Comparison of ENCODE assay signal across 26 mouse cellular contexts in genomic region chr3:144478427-144478794, GRCm38 (mm10).
DNase-seq lines count a peak whose midpoint lies in the region; ATAC-seq lines count a peak whose summit lies in the region.
"Had no signal": no experiment of that assay in that cellular context is flagged by ENCODE, and none has a peak within 500 bp of the region (broad histone marks: within the 10 kb centered on the region; RNA-seq: fewer than 3 reads in every experiment).

No protein-coding gene starts in this region.

- H3K27me3 ChIP-seq in embryonic facial prominence, embryonic 12.5 days, result no peaks in the 10 kb centered on the region
- H3K27me3 ChIP-seq in embryonic facial prominence, embryonic 10.5 days (replicated peaks; ENCODE audit: low read depth, poor library complexity, severe bottlenecking), result no peaks in the 10 kb centered on the region
- no peaks in the 10 kb centered on the region for H3K27me3 ChIP-seq in forebrain, embryonic 15.5 days
- H3K27me3 ChIP-seq: heart, embryonic 12.5 days; heart, embryonic 15.5 days; hindbrain, embryonic 13.5 days; intestine, embryonic 15.5 days had no signal

- no peaks in the 10 kb centered on the region for H3K36me3 ChIP-seq in embryonic facial prominence, embryonic 12.5 days
- H3K36me3 ChIP-seq in embryonic facial prominence, embryonic 10.5 days (replicated peaks), result no peaks in the 10 kb centered on the region
- no peaks in the 10 kb centered on the region for H3K36me3 ChIP-seq in forebrain, embryonic 15.5 days
- H3K36me3 ChIP-seq: heart, embryonic 12.5 days; heart, embryonic 15.5 days; hindbrain, embryonic 10.5 days; hindbrain, embryonic 13.5 days; intestine, embryonic 15.5 days had no signal

- H3K27ac ChIP-seq in embryonic facial prominence, embryonic 12.5 days, result 0 out of 2 replicates have a peak overlapping the region, but pooled peaks have one; percentile 23
- no peak overlapping the region for H3K27ac ChIP-seq in embryonic facial prominence, embryonic 10.5 days (replicated peaks)
- peak overlapping the region; percentile 70 for H3K27ac ChIP-seq in forebrain, embryonic 15.5 days (replicated peaks)
- H3K27ac ChIP-seq: heart, embryonic 15.5 days; hindbrain, embryonic 10.5 days; hindbrain, embryonic 13.5 days; intestine, embryonic 15.5 days had no signal

- no peak for ATAC-seq in embryonic facial prominence, embryonic 12.5 days (ENCODE audit: insufficient number of reproducible peaks, insufficient read depth, low FRiP score, low TSS enrichment)
- peak; percentile 52 for ATAC-seq in frontal cortex, adult (ENCODE audit: low TSS enrichment)
- ATAC-seq in forebrain, embryonic 15.5 days (replicated peaks), result peak; percentile 41
- ATAC-seq: activated CD4-positive, CD25-positive, alpha-beta regulatory T cell, adult 4 months; hindbrain, embryonic 16.5 days; intestine, embryonic 15.5 days had no signal

- no peak overlapping the region for H3K9ac ChIP-seq in embryonic facial prominence, embryonic 12.5 days
- no peak overlapping the region for H3K9ac ChIP-seq in forebrain, embryonic 15.5 days (replicated peaks)
- H3K9ac ChIP-seq: heart, embryonic 12.5 days; heart, embryonic 15.5 days; hindbrain, embryonic 13.5 days; intestine, embryonic 15.5 days had no signal

- 75% methylated on average over 7 of the region's 7 CpGs for WGBS in embryonic facial prominence, embryonic 12.5 days
- 89% methylated on average over 7 of the region's 7 CpGs for WGBS in embryonic facial prominence, embryonic 10.5 days
- WGBS in forebrain, embryonic 15.5 days, result 78% methylated on average over 7 of the region's 7 CpGs

- H3K9me3 ChIP-seq in embryonic facial prominence, embryonic 12.5 days, result no peaks in the 10 kb centered on the region
- H3K9me3 ChIP-seq in embryonic facial prominence, embryonic 10.5 days, result no peaks in the 10 kb centered on the region
- no peaks in the 10 kb centered on the region for H3K9me3 ChIP-seq in forebrain, embryonic 15.5 days
- H3K9me3 ChIP-seq: heart, embryonic 12.5 days; heart, embryonic 15.5 days; hindbrain, embryonic 10.5 days; hindbrain, embryonic 13.5 days; intestine, embryonic 15.5 days had no signal

- H3K4me1 ChIP-seq in embryonic facial prominence, embryonic 12.5 days, result peaks cover 22% of the 10 kb centered on the region
- H3K4me1 ChIP-seq in embryonic facial prominence, embryonic 10.5 days, result peaks cover 16% of the 10 kb centered on the region
- H3K4me1 ChIP-seq in forebrain, embryonic 15.5 days, result peaks cover 14% of the 10 kb centered on the region
- H3K4me1 ChIP-seq: heart, embryonic 12.5 days; heart, embryonic 15.5 days had no signal

- no peak for DNase-seq in embryonic facial prominence, embryonic 10.5 days (ENCODE audit: low spot score)
- DNase-seq in frontal cortex, postnatal 10 days (ENCODE audit: low spot score in 2 of 2), result no peak
- DNase-seq in brain, adult 2 months (ENCODE audit: low read depth, low spot score), result peak; percentile 39
- DNase-seq in retina, postnatal 1 day, result no peak
- no peak for DNase-seq in natural killer cell, adult 2 months (ENCODE audit: low spot score in 2 of 2)
- DNase-seq: adrenal gland, adult 8-10 months; adrenal gland, postnatal 25 days; cerebellum, adult 11 months; cerebellum, adult 2 months; cerebellum, adult 9-11 months; cerebellum, postnatal 25 days; gastrocnemius, postnatal 25 days; heart, adult 18-20 months; heart, postnatal 10 days; heart, postnatal 36 days; kidney, adult 18-20 months had no signal

- no peak overlapping the region for H3K4me2 ChIP-seq in embryonic facial prominence, embryonic 12.5 days (replicated peaks)
- no peak overlapping the region for H3K4me2 ChIP-seq in forebrain, embryonic 15.5 days (replicated peaks)
- H3K4me2 ChIP-seq: heart, embryonic 12.5 days; heart, embryonic 15.5 days; hindbrain, embryonic 13.5 days; intestine, embryonic 15.5 days had no signal

- no peak overlapping the region for H3K4me3 ChIP-seq in embryonic facial prominence, embryonic 12.5 days
- H3K4me3 ChIP-seq in embryonic facial prominence, embryonic 10.5 days, result no peak overlapping the region
- H3K4me3 ChIP-seq in forebrain, embryonic 15.5 days, result no peak overlapping the region
- H3K4me3 ChIP-seq: heart, embryonic 12.5 days; heart, embryonic 15.5 days; hindbrain, embryonic 10.5 days; hindbrain, embryonic 13.5 days; intestine, embryonic 15.5 days had no signal
